Mouse (Mus musculus) stomach, postnatal 0 days (tissue): ENCODE results near the gene Fcho1. TPM values are rescaled to one million over a fixed set of nuclear protein-coding genes. Genes with fewer than 3 reads are reported as not detected.
"Not testable (repeated sequence)": the region's sequence is repeated elsewhere in the genome, so short reads cannot be mapped to it uniquely, and the experiment has no call there.

Experiments
- ATAC-seq: fragments of 200-750 bp; cut with Nextera tagmentation; 2 replicates; pipeline ENCODE4 v1.8.0; 2017; ENCODE audit not compliant: low FRiP score, low TSS enrichment
- DNase-seq: peaks from one replicate; pipeline ENCODE4 v3.0.0-alpha.2; 2016; ENCODE audit warnings: low spot score
- H3K27ac ChIP-seq: fragments of 300-500 bp; sonication (generic); replicated peaks from 2 replicates; pipeline ENCODE4 v1.5.1; 2014; ENCODE audit warnings: mild to moderate bottlenecking, control low read depth
- H3K27me3 ChIP-seq: fragments of 300-500 bp; sonication (generic); 2 replicates; pipeline ENCODE4 v1.6.1; 2014; ENCODE audit warnings: low read length; ENCODE audit not compliant: control insufficient read depth, insufficient read depth
- H3K36me3 ChIP-seq: fragments of 300-500 bp; sonication (generic); 2 replicates; pipeline ENCODE4 v1.6.1; 2014; ENCODE audit warnings: low read length, mixed read lengths; ENCODE audit not compliant: control insufficient read depth, insufficient read depth
- H3K4me1 ChIP-seq: fragments of 300-500 bp; sonication (generic); replicated peaks from 2 replicates; pipeline ENCODE4 v1.6.1; 2014; ENCODE audit warnings: antibody characterized with exemption; ENCODE audit not compliant: control insufficient read depth, insufficient read depth
- H3K4me2 ChIP-seq: fragments of 300-500 bp; sonication (generic); replicated peaks from 2 replicates; pipeline ENCODE4 v1.6.1; 2014; ENCODE audit warnings: low read depth, mild to moderate bottlenecking, control low read depth, moderate library complexity
- H3K4me3 ChIP-seq: fragments of 300-500 bp; sonication (generic); 2 replicates; pipeline ENCODE4 v1.5.1; 2014; ENCODE audit warnings: low read depth, low read length, control low read depth
- H3K9ac ChIP-seq: fragments of 300-500 bp; sonication (generic); 2 replicates; pipeline ENCODE4 v1.6.1; 2014; ENCODE audit warnings: mild to moderate bottlenecking, low read length, control low read depth, mixed read lengths
- H3K9me3 ChIP-seq: fragments of 300-500 bp; sonication (generic); 2 replicates; pipeline ENCODE4 v1.6.1; 2016; ENCODE audit warnings: low read length; ENCODE audit not compliant: control insufficient read depth
- CTCF ChIP-seq: IDR thresholded peaks from 2 replicates; pipeline ENCODE4 v1.5.1; 2016; ENCODE audit warnings: antibody characterized with exemption, low read depth, mild to moderate bottlenecking, moderate library complexity
- EP300 ChIP-seq: optimal IDR thresholded peaks from 2 replicates; pipeline ENCODE3; 2016; ENCODE audit warnings: antibody characterized with exemption
- WGBS: fragments of 180-500 bp; shearing (Covaris S2); extraction: QIAGEN DNeasy Blood & Tissue Kit; methylation state at CpG from one replicate; pipeline ENCODE4 v1.1.7; 2014; 5-methylcytosine and 5-hydroxymethylcytosine counted together
- polyA plus RNA-seq: library from polyadenylated mRNA; unstranded; fragments of >200 nt; fragmentation: Nextera tagmentation; extraction: Ambion mirVana; gene quantifications from 2 replicates; pipeline ENCODE4 v1.2.1, GENCODE M21; 2015

The Fcho1 gene
- 4.8 and 5.9 TPM in 2 replicates for polyA plus RNA-seq

DNA sequence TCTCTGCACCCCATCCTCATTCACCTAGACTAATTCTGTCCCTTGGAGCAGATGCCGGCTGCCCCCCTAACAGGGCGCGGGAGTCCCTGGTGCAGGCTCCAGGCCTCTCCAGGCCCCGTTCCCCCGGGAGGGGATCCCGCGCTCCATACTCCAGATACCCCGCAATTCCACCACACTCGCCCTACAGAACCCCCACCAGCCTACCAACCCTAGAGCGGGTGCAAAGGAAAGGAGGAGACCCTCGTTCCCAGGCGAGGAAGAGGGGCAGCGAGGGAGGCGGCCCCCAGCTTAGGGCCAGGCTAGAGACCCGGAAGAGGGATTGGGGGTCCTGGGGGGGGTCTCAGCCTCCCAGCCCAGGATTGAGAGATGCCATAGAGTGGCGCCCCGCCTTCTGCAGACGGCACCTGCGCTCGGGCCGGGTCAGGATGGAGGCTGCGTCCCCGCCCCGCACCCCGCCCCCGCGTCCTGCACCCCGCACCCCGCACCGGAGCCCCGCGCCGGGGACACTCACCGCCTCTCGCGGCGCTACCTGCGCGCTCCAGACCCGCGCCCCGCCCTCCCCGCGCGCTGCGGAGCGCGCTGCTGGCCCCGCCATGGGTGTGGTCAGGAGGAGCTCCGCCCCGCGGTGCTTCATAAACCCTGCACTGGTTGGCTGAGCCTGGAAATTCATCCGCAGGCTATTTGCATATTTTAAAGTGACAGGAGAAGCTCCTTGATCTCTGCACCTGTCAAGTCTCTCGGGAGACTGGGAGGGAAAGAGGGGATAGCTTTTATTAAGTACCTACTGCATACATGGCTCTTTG is at the start of gene Fcho1:
TSS of gene Fcho1 (minus strand) at position 595 of the 803 bp plus-strand sequence.
- Histone ChIP-seq H3K9ac (peak within 1 kb of the TSS; percentile 62), H3K4me3 (peak within 1 kb of the TSS; percentile 48), H3K27me3 (no peaks in the 10 kb centered on the region), H3K4me2 (peak within 1 kb of the TSS; percentile 78), H3K9me3 (no peaks in the 10 kb centered on the region), H3K27ac (0 out of 2 replicates have a peak within 1 kb of the TSS, but pooled peaks have one; percentile 8), H3K4me1 (peaks cover 2% of the 10 kb centered on the region), H3K36me3 (no peaks in the 10 kb centered on the region)
- ATAC-seq (peak; percentile 88), DNase-seq (peak; percentile 90)
- WGBS: 1% methylated on average over 48 of the region's 54 CpGs
- TF ChIP-seq CTCF (no peak), EP300 (no peak)

DNA sequence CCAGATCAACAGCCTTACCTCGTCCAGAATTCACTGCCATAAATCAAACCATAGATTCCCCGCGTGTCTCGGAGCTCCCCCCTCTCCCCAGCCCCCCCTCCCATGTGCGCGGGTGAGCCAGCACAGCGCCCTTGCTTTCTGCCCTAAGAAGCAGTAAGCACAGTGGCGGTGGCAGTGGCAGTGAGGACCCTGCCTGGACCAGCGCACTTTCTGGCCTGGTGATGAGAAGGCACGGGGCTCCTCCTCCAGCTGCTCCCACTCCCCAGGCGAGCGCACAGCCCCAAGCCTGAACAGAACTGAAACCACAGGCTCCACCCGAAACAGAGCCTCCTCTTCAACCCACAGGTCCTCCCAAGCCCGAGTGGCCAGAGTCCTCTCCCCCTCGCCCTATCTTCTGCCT is 45.8 kb upstream of the Fcho1 start:
- no peak for DNase-seq
- WGBS: 91% methylated on average over 14 of the region's 15 CpGs
- TF ChIP-seq EP300: no peak
- TF ChIP-seq CTCF: no peak
- Histone ChIP-seq H3K9ac (no peak overlapping the region), H3K4me1 (no peaks in the 10 kb centered on the region), H3K9me3 (no peaks in the 10 kb centered on the region), H3K4me2 (no peak overlapping the region), H3K27ac (no peak overlapping the region), H3K27me3 (no peaks in the 10 kb centered on the region), H3K36me3 (no peaks in the 10 kb centered on the region), H3K4me3 (no peak overlapping the region)
- ATAC-seq: no peak

DNA sequence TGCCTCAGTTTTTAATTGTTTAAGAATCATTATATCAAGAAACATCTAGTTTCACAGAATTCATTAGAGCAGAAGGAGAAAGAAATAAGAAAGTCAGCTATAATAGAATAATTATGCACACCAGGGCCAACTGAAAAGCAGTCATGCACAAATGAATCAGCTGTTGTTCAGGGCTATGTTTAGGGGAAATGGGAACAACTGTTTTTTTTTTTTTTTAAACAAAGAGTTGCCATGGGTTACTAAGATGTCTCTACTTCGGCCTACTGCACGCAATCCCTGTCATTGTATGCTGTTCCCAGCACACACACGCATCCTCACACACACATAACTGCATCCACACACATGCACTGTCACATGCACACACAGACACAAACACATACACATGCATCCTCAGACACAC is 33.3 kb upstream of the Fcho1 start:
- H3K27ac ChIP-seq: no peak overlapping the region
- no peaks in the 10 kb centered on the region for H3K9me3 ChIP-seq
- no peak overlapping the region for H3K4me2 ChIP-seq
- H3K4me1 ChIP-seq: no peaks in the 10 kb centered on the region
- no peaks in the 10 kb centered on the region for H3K27me3 ChIP-seq
- 75% methylated on average over 3 of the region's 3 CpGs for WGBS
- no peak for ATAC-seq
- H3K36me3 ChIP-seq: no peaks in the 10 kb centered on the region
- DNase-seq: no peak
- H3K4me3 ChIP-seq: no peak overlapping the region
- H3K9ac ChIP-seq: no peak overlapping the region
- TF ChIP-seq CTCF: no peak
- TF ChIP-seq EP300: no peak

DNA sequence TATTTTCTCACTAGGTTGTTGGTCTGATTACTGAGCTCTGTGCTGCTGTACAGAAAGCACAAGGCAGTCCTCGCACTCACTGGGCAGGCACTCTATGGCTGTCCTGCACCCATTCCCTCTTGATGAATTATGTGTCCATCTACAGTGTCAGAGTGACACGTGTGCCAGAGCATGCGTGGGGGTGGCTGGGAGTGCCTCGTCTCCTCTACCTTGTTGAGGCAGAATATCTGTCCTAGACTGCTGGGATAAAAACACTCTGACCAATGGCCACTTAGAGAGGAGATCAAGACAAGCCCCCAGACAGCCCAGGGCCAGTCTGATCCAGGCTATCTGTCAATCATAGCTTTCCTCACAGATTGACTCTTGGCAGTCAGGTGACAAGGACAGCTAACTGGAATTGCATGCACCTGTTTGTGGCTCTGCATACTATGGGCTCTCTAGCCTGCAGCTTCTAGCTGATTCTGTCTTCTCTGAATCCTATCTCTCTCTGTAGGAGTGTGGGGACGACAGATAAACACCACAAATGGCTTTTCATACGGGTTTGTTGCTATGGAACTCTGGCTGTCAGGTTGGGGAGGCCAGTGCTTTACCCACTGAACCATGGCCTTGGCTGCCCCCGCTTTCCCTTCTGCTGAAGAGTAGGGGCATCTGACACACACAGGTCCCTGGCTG is 27.5 kb upstream of the Fcho1 start:
- H3K27ac ChIP-seq, H3K27me3 ChIP-seq, H3K36me3 ChIP-seq, H3K4me3 ChIP-seq, H3K4me1 ChIP-seq, ATAC-seq, H3K9ac ChIP-seq, DNase-seq, H3K4me2 ChIP-seq, H3K9me3 ChIP-seq: not testable (repeated sequence)
- 58% methylated on average over 7 of the region's 7 CpGs for WGBS

DNA sequence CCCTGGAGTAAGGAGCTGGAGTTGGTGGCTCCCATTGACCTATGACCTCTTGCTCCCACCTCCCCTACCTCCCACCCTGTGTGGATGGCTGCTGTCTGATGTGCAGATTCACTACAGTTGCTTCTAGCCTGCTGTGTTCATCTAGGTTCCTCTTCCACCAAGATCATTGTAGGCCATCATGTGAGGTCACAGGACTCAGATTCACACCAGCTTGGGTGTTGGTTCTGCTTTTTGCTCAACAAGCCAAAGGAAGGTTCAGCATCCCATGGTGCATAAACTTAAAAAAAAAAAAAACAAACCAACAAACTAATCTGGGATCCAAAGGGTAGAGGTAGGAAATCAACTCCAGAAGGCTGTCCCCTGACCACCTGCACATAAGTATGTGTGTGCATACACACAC is 26.7 kb upstream of the Fcho1 start:
- not testable (repeated sequence) for DNase-seq, ATAC-seq, H3K9me3 ChIP-seq, H3K27me3 ChIP-seq, H3K9ac ChIP-seq, H3K27ac ChIP-seq, H3K36me3 ChIP-seq, H3K4me3 ChIP-seq, H3K4me1 ChIP-seq, H3K4me2 ChIP-seq

DNA sequence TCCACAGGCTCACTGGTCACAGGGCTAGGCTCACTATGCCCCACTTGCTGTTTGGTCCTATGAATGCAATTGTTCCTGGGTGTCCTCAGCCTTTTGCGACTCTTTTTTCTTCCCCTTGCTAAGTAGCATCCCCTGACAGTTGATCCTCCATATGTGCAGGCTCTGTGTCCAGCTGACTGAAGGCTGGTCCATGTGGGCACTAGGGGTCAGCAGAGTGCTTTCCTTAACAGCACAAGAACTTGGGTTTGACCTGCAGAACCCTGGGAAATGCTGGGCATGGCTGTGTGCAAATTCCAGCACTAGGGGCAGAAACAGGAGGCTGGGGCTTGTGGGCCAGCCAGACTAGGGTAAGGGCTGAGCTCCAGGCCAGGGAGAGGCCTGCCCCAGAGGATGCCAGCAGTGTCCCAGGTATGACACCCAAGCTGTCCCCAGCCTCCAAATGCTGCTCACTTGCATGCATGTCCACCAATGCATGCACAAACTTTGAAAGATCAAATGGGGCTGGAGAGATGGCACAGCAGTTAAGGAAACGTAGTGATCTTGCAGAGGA is 25.9 kb upstream of the Fcho1 start:
- not testable (repeated sequence) for H3K9me3 ChIP-seq

More for the DNA sequence above, 25.9 kb upstream of the Fcho1 start:
- TF ChIP-seq CTCF: peak; percentile 70
- WGBS: 52% methylated on average over 2 of the region's 2 CpGs
- H3K4me1 ChIP-seq, H3K4me3 ChIP-seq, H3K27ac ChIP-seq, H3K9ac ChIP-seq, H3K36me3 ChIP-seq, H3K27me3 ChIP-seq, H3K4me2 ChIP-seq: not testable (repeated sequence)
- ATAC-seq: 0 out of 2 replicates have a peak, but pooled peaks have one; percentile 55
- peak; percentile 67 for DNase-seq
